Mouse (Mus musculus) ovary, postnatal 14 days (tissue): ENCODE measurements around the gene Gm20911.
"Not testable (repeated sequence)": the region's sequence is repeated elsewhere in the genome, so short reads cannot be mapped to it uniquely, and the experiment has no call there.

Experiments used
- DNase-seq: peaks from one replicate; pipeline ENCODE4 v3.0.0; 2022; ENCODE audit warnings: low spot score

Gene Gm20911

GRCm38 (mm10) chrY:81457707-81458106 lies at the start of gene Gm20911:
Gm20911 (plus strand) TSS chrY:81458007.
- not testable (repeated sequence) for DNase-seq
